Mouse (Mus musculus) liver, embryonic 15.5 days (tissue): ENCODE data around the gene Espn. TPM values are rescaled to one million over a fixed set of nuclear protein-coding genes. Genes with fewer than 3 reads are reported as not detected.

Experiments
- ATAC-seq: fragments of 200-750 bp; cut with Nextera tagmentation; 2 replicates; pipeline ENCODE4 v1.8.0; 2017; ENCODE audit warnings: moderate number of reproducible peaks, mild to moderate bottlenecking, moderate library complexity; ENCODE audit not compliant: insufficient read depth
- H3K27ac ChIP-seq: fragments of 300-500 bp; sonication (generic); replicated peaks from 2 replicates; pipeline ENCODE4 v1.5.1; 2015; ENCODE audit warnings: mild to moderate bottlenecking, inconsistent platforms
- H3K27me3 ChIP-seq: fragments of 300-500 bp; sonication (generic); 2 replicates; pipeline ENCODE4 v1.6.1; 2015; ENCODE audit warnings: mild to moderate bottlenecking, inconsistent platforms
- H3K36me3 ChIP-seq: fragments of 300-500 bp; sonication (generic); replicated peaks from 2 replicates; pipeline ENCODE4 v1.6.1; 2015; ENCODE audit warnings: moderate library complexity, mild to moderate bottlenecking, inconsistent platforms
- H3K4me1 ChIP-seq: fragments of 300-500 bp; sonication (generic); replicated peaks from 2 replicates; pipeline ENCODE4 v1.6.1; 2015; ENCODE audit warnings: inconsistent platforms
- H3K4me2 ChIP-seq: fragments of 300-500 bp; sonication (generic); 2 replicates; pipeline ENCODE4 v1.6.1; 2015; ENCODE audit warnings: moderate library complexity, mild to moderate bottlenecking, inconsistent platforms
- H3K4me3 ChIP-seq: fragments of 300-500 bp; sonication (generic); replicated peaks from 2 replicates; pipeline ENCODE4 v1.5.1; 2015; ENCODE audit warnings: mild to moderate bottlenecking, inconsistent platforms
- H3K9ac ChIP-seq: fragments of 300-500 bp; sonication (generic); 2 replicates; pipeline ENCODE4 v1.6.1; 2015; ENCODE audit warnings: moderate library complexity, mild to moderate bottlenecking, inconsistent platforms
- H3K9me3 ChIP-seq: fragments of 300-500 bp; sonication (generic); replicated peaks from 2 replicates; pipeline ENCODE4 v1.6.1; 2016; ENCODE audit warnings: inconsistent platforms
- WGBS: fragments of 180-500 bp; shearing (Covaris S2); methylation state at CpG from one replicate; pipeline ENCODE4 v1.1.7; 2015; ENCODE audit warnings: mixed read lengths; ENCODE audit not compliant: insufficient replicate concordance; 5-methylcytosine and 5-hydroxymethylcytosine counted together
- polyA plus RNA-seq: library from polyadenylated mRNA; unstranded; fragments of >200 nt; fragmentation: Nextera tagmentation; extraction: Ambion mirVana; gene quantifications from 2 replicates; pipeline ENCODE4 v1.2.1, GENCODE M21; 2015

Espn gene
- polyA plus RNA-seq, 1 experiment from 2014 or later: 1.5 TPM

GRCm38 (mm10) chr4:152161601-152162000, 9.4 kb upstream of the Espn start:
- Histone ChIP-seq H3K27me3 (peaks cover 83% of the 10 kb centered on the region), H3K9me3 (no peaks in the 10 kb centered on the region), H3K27ac (no peak overlapping the region), H3K4me3 (no peak overlapping the region), H3K9ac (no peak overlapping the region), H3K36me3 (no peaks in the 10 kb centered on the region), H3K4me2 (no peak overlapping the region), H3K4me1 (peaks cover 23% of the 10 kb centered on the region)
- WGBS: 59% methylated on average over 6 of the region's 6 CpGs
- ATAC-seq: no peak

GRCm38 (mm10) chr4:152160748-152161147, 8.6 kb upstream of the Espn start:
- Histone ChIP-seq H3K4me2 (no peak overlapping the region), H3K4me3 (no peak overlapping the region), H3K9ac (no peak overlapping the region), H3K4me1 (peaks cover 23% of the 10 kb centered on the region), H3K27me3 (peaks cover 80% of the 10 kb centered on the region), H3K9me3 (no peaks in the 10 kb centered on the region), H3K27ac (no peak overlapping the region), H3K36me3 (no peaks in the 10 kb centered on the region)
- WGBS: 36% methylated on average over 4 of the region's 4 CpGs
- ATAC-seq: no peak

- H3K9me3 ChIP-seq: no peaks in the 10 kb centered on the region
- no peak for ATAC-seq
- H3K4me3 ChIP-seq: peak overlapping the region; percentile 38
- H3K27ac ChIP-seq: no peak overlapping the region
- H3K9ac ChIP-seq: no peak overlapping the region
- H3K36me3 ChIP-seq: no peaks in the 10 kb centered on the region
- H3K4me2 ChIP-seq: peak overlapping the region; percentile 65
- H3K4me1 ChIP-seq: peaks cover 20% of the 10 kb centered on the region
- WGBS: 1% methylated on average over 19 of the region's 19 CpGs
- peaks cover 76% of the 10 kb centered on the region for H3K27me3 ChIP-seq
Measured at GRCm38 (mm10) chr4:152159285-152159678, 7.1 kb upstream of the Espn start.

- Histone ChIP-seq H3K27ac (no peak within 1 kb of the TSS), H3K36me3 (no peaks in the 10 kb centered on the region), H3K27me3 (peaks cover 71% of the 10 kb centered on the region), H3K4me2 (peak within 1 kb of the TSS; percentile 65), H3K9ac (no peak within 1 kb of the TSS), H3K9me3 (no peaks in the 10 kb centered on the region), H3K4me1 (peaks cover 26% of the 10 kb centered on the region), H3K4me3 (peak within 1 kb of the TSS; percentile 38)
- no peak for ATAC-seq
- WGBS: 3% methylated on average over 35 of the region's 35 CpGs
Measured at GRCm38 (mm10) chr4:152158585-152159284, 6.6 kb upstream of the Espn start, which contains the start of gene Hes2. Gene Hes2, plus strand, starts transcription at chr4:152158867.

- H3K9ac ChIP-seq: no peak overlapping the region
- 8% methylated on average over 21 of the region's 21 CpGs for WGBS
- no peak for ATAC-seq
Measured at GRCm38 (mm10) chr4:152157779-152158584, 5.8 kb upstream of the Espn start.

GRCm38 (mm10) chr4:152155019-152155418, 2.8 kb upstream of the Espn start:
- H3K9me3 ChIP-seq: no peaks in the 10 kb centered on the region
- 48% methylated on average over 4 of the region's 4 CpGs for WGBS
- H3K4me3 ChIP-seq: no peak overlapping the region
- peaks cover 75% of the 10 kb centered on the region for H3K27me3 ChIP-seq
- ATAC-seq: no peak
- no peaks in the 10 kb centered on the region for H3K36me3 ChIP-seq
- H3K27ac ChIP-seq: no peak overlapping the region
- no peak overlapping the region for H3K4me2 ChIP-seq
- no peak overlapping the region for H3K9ac ChIP-seq
- peaks cover 51% of the 10 kb centered on the region for H3K4me1 ChIP-seq

More at GRCm38 (mm10) chr4:152157779-152158584, 5.8 kb upstream of the Espn start:
- H3K27me3 ChIP-seq: peaks cover 76% of the 10 kb centered on the region
- H3K9me3 ChIP-seq: no peaks in the 10 kb centered on the region
- H3K4me3 ChIP-seq: peak overlapping the region; percentile 38
- peaks cover 31% of the 10 kb centered on the region for H3K4me1 ChIP-seq
- H3K27ac ChIP-seq: no peak overlapping the region
- no peaks in the 10 kb centered on the region for H3K36me3 ChIP-seq
- H3K4me2 ChIP-seq: peak overlapping the region; percentile 65

GRCm38 (mm10) chr4:152153771-152154177, 1.6 kb upstream of the Espn start:
- no peaks in the 10 kb centered on the region for H3K9me3 ChIP-seq
- H3K4me2 ChIP-seq: peak overlapping the region; percentile 58
- peaks cover 42% of the 10 kb centered on the region for H3K4me1 ChIP-seq
- WGBS: under 1% methylated on average over 23 of the region's 23 CpGs
- no peak overlapping the region for H3K27ac ChIP-seq
- ATAC-seq: peak; percentile 32; the same call in 1 of the 2 replicates
- H3K27me3 ChIP-seq: peaks cover 75% of the 10 kb centered on the region
- H3K4me3 ChIP-seq: peak overlapping the region; percentile 26; the same call in 1 of the 2 replicates
- no peaks in the 10 kb centered on the region for H3K36me3 ChIP-seq
- H3K9ac ChIP-seq: no peak overlapping the region

GRCm38 (mm10) chr4:152151451-152151965, 663 bp downstream of the Espn start:
- 12% methylated on average over 7 of the region's 7 CpGs for WGBS
- H3K4me3 ChIP-seq: peak overlapping the region; percentile 52
- no peak overlapping the region for H3K27ac ChIP-seq
- H3K9ac ChIP-seq: no peak overlapping the region
- peaks cover 31% of the 10 kb centered on the region for H3K4me1 ChIP-seq
- no peaks in the 10 kb centered on the region for H3K36me3 ChIP-seq
- H3K27me3 ChIP-seq: peaks cover 72% of the 10 kb centered on the region
- H3K4me2 ChIP-seq: peak overlapping the region; percentile 78
- ATAC-seq: 0 out of 2 replicates have a peak, but pooled peaks have one; percentile 20
- H3K9me3 ChIP-seq: no peaks in the 10 kb centered on the region

- no peak overlapping the region for H3K27ac ChIP-seq
- peaks cover 74% of the 10 kb centered on the region for H3K27me3 ChIP-seq
- no peaks in the 10 kb centered on the region for H3K36me3 ChIP-seq
- WGBS: 42% methylated on average over 4 of the region's 4 CpGs
- H3K4me1 ChIP-seq: peaks cover 31% of the 10 kb centered on the region
- no peak overlapping the region for H3K4me2 ChIP-seq
- H3K9me3 ChIP-seq: no peaks in the 10 kb centered on the region
- no peak overlapping the region for H3K4me3 ChIP-seq
- H3K9ac ChIP-seq: no peak overlapping the region
- ATAC-seq: no peak
Measured at GRCm38 (mm10) chr4:152150546-152150945, 1.6 kb downstream of the Espn start.

- Histone ChIP-seq H3K4me3 (no peak overlapping the region), H3K27me3 (peaks cover 61% of the 10 kb centered on the region), H3K9ac (no peak overlapping the region), H3K4me1 (0 out of 2 replicates have a peak, but pooled peaks cover 3% of the 10 kb centered on the region), H3K9me3 (no peaks in the 10 kb centered on the region), H3K27ac (no peak overlapping the region), H3K36me3 (no peaks in the 10 kb centered on the region), H3K4me2 (no peak overlapping the region)
- 55% methylated on average over 11 of the region's 11 CpGs for WGBS
- ATAC-seq: no peak; the same call in 1 of the 2 replicates
Measured at GRCm38 (mm10) chr4:152146033-152146827, 5.9 kb downstream of the Espn start.
